Mouse (Mus musculus) hindbrain, embryonic 15.5 days (tissue): ENCODE measurements at regions not wholly inside any gene's neighbourhood (a gene's known extent, or its start where the extent isn't known, plus 50 kb on each side); places are given as distances from the start of the nearest gene placed in this dataset.
"Not testable (repeated sequence)": the region's sequence is repeated elsewhere in the genome, so short reads cannot be mapped to it uniquely, and the experiment has no call there.

Source experiments
- ATAC-seq: fragments of 200-750 bp; cut with Nextera tagmentation; 2 replicates; pipeline ENCODE4 v1.8.0; 2017; ENCODE audit warnings: low read depth, moderate number of reproducible peaks, moderate TSS enrichment; ENCODE audit not compliant: low FRiP score
- H3K27ac ChIP-seq: fragments of 300-500 bp; sonication (generic); replicated peaks from 2 replicates; pipeline ENCODE4 v1.5.1; 2015; ENCODE audit warnings: mild to moderate bottlenecking, inconsistent platforms
- H3K27me3 ChIP-seq: fragments of 300-500 bp; sonication (generic); 2 replicates; pipeline ENCODE4 v1.6.1; 2015; ENCODE audit warnings: control low read depth, inconsistent platforms
- H3K36me3 ChIP-seq: fragments of 300-500 bp; sonication (generic); 2 replicates; pipeline ENCODE4 v1.6.1; 2015; ENCODE audit warnings: control low read depth, inconsistent platforms
- H3K4me1 ChIP-seq: fragments of 300-500 bp; sonication (generic); replicated peaks from 2 replicates; pipeline ENCODE4 v1.6.1; 2015; ENCODE audit warnings: control low read depth, inconsistent platforms
- H3K4me2 ChIP-seq: fragments of 300-500 bp; sonication (generic); 2 replicates; pipeline ENCODE4 v1.6.1; 2015; ENCODE audit warnings: moderate library complexity, mild to moderate bottlenecking, inconsistent platforms
- H3K4me3 ChIP-seq: fragments of 300-500 bp; sonication (generic); 2 replicates; pipeline ENCODE4 v1.5.1; 2015; ENCODE audit warnings: mild to moderate bottlenecking, inconsistent platforms
- H3K9ac ChIP-seq: fragments of 300-500 bp; sonication (generic); 2 replicates; pipeline ENCODE4 v1.6.1; 2015; ENCODE audit warnings: inconsistent platforms
- H3K9me3 ChIP-seq: fragments of 300-500 bp; sonication (generic); 2 replicates; pipeline ENCODE4 v1.6.1; 2016; ENCODE audit warnings: control low read depth, inconsistent platforms
- WGBS: fragments of 180-500 bp; shearing (Covaris S2); methylation state at CpG from one replicate; pipeline ENCODE4 v1.1.7; 2015; 5-methylcytosine and 5-hydroxymethylcytosine counted together

DNA sequence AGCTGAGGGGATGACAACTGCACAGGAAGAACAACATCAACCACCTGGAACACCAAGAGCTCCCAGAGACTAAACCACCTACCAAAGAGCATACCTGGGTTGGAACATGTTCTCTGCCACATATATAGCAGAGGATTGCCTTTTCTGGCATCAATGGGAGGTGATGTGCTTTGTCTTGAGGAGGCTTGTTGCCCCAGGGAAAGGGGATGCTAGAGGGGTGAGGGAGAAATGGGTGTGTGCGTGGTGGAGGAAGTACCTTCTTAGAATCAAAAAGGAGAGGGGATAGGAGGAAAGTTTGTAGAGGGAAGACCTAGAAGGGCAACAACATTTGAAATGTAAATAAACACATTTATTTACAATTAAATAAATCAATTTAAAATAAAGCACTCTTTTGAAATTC is 358.5 kb upstream of the Pfkp start:
- Histone ChIP-seq H3K36me3 (no peaks in the 10 kb centered on the region), H3K4me2 (no peak overlapping the region), H3K9me3 (no peaks in the 10 kb centered on the region), H3K9ac (no peak overlapping the region), H3K4me1 (no peaks in the 10 kb centered on the region), H3K27me3 (no peaks in the 10 kb centered on the region), H3K4me3 (no peak overlapping the region), H3K27ac (no peak overlapping the region)
- no peak for ATAC-seq
- WGBS, result 94% methylated on average over 1 of the region's 1 CpGs

DNA sequence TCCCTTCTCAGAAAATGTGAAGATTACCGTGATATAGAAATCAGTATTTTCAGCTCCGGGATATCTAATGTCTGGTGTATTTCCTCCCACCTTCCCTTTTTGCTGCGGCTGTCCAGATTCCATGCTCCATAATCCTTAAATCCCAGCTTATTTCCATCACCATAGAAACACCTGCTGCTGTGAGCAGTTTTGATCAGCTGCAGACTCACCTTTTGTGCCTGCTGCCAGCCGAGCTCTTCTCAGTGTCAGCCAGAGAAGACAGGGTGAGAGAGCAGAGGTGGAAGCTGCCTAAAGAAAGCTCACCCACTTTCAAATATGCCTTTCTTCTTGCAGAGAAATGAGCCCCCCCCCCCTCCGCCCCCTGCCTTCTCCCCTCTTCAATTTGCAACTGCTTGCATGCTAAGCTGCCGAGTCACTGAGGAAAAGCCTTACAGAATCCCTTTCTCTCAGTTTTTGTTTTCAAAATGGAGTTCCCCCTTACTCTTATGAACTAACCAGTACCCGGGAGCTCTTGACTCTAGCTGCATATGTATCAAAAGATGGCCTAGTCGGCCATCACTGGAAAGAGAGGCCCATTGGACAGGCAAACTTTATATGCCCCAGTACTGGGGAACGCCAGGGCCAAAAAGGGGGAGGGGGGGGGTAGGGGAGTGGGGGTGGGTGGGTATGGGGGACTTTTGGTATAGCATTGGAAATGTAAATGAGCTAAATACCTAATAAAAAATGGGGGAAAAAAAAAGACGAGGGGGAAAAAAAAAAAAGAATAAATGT is 350.1 kb upstream of the Pfkp start:
- ATAC-seq, result peak; percentile 66; the same call in 1 of the 2 replicates
- not testable (repeated sequence) for H3K27me3 ChIP-seq, H3K9ac ChIP-seq, H3K4me3 ChIP-seq, H3K4me1 ChIP-seq, H3K36me3 ChIP-seq, H3K9me3 ChIP-seq
- H3K27ac ChIP-seq, result 0 out of 2 replicates have a peak overlapping the region, but pooled peaks have one; percentile 28
- 41% methylated on average over 10 of the region's 10 CpGs for WGBS
- 0 out of 2 replicates have a peak overlapping the region, but pooled peaks have one; percentile 16 for H3K4me2 ChIP-seq

DNA sequence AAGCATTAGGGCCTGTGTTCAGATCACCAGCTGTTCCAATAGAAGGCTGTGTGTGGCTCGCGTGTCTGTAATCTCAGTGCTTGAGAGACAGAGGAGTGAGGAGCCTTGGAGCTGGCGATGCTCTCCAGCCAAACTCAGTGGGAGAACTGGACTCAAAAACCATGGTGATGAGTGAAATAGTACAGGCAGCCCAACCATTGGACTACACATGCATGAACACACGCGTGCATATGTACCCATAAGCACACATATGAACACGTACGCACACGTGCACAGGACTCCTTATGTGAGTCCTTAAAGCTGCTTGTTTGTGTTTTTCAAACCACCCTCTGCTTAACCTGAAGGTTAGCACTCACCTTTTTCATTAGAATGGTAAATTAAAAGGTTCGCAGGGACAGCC is 349.5 kb upstream of the Pfkp start:
- 0 out of 2 replicates have a peak overlapping the region, but pooled peaks have one; percentile 14 for H3K27ac ChIP-seq
- no peak overlapping the region for H3K4me2 ChIP-seq
- no peaks in the 10 kb centered on the region for H3K27me3 ChIP-seq
- H3K4me1 ChIP-seq, result no peaks in the 10 kb centered on the region
- no peak overlapping the region for H3K9ac ChIP-seq
- no peaks in the 10 kb centered on the region for H3K36me3 ChIP-seq
- WGBS, result 79% methylated on average over 9 of the region's 9 CpGs
- H3K4me3 ChIP-seq, result no peak overlapping the region
- no peaks in the 10 kb centered on the region for H3K9me3 ChIP-seq
- ATAC-seq, result no peak

DNA sequence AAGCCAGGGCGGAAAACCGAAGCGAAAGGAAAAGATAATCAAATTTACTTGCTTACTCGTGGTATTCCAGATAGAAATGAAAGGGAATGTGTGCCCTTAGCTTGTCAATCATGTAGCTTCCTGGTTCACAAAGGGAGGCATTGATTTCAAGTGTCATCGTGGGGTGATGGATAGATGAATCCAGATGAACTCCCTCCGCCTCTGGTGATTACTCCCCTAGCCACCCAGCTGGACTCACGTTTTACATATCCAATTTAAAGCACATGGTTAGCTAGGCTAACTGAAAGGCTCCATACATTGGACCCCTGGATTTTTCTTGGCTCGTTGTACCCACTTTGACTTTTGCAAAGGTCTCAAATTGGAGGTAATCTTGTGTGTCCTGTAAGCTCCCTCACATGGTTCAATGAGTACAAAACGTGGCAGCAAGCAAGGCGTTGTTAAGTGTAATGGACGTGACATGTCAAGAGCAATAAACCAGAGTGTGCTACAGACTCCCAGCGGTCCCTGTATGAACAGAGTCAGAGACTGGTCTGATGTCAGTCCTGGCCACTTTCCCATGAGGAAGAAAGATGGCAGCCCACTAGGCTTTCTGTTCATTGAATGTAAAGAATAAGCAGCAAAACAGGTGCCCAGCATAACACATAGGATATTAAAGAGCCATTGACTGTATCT is 343.9 kb upstream of the Pfkp start:
- H3K4me2 ChIP-seq, result no peak overlapping the region
- H3K27ac ChIP-seq, result no peak overlapping the region
- no peaks in the 10 kb centered on the region for H3K4me1 ChIP-seq
- no peak overlapping the region for H3K4me3 ChIP-seq
- no peaks in the 10 kb centered on the region for H3K27me3 ChIP-seq
- no peaks in the 10 kb centered on the region for H3K36me3 ChIP-seq
- no peaks in the 10 kb centered on the region for H3K9me3 ChIP-seq
- 49% methylated on average over 12 of the region's 12 CpGs for WGBS
- ATAC-seq, result no peak
- H3K9ac ChIP-seq, result no peak overlapping the region

DNA sequence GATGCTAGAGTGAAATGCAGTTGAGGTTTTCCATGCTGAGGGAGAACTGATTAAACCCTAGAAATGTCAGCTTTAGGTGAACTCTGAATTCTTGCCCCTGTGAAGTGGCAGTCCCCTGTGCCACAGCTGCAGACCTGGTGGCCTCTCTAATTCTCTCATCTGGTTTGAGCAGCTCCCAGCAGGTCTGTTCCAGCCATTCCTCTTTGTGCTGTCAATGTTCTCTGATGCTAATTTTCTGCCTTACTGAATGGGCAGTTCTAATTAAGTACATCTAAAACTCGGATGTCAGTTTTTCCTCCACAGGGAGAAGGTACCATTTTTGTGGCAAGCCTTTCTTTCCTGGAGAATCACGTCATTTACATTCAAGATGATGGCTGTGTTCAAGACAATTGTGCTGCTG is 343.1 kb upstream of the Pfkp start:
- H3K9me3 ChIP-seq, result no peaks in the 10 kb centered on the region
- no peak overlapping the region for H3K27ac ChIP-seq
- no peaks in the 10 kb centered on the region for H3K4me1 ChIP-seq
- no peak for ATAC-seq
- no peaks in the 10 kb centered on the region for H3K36me3 ChIP-seq
- no peaks in the 10 kb centered on the region for H3K27me3 ChIP-seq
- no peak overlapping the region for H3K9ac ChIP-seq
- H3K4me3 ChIP-seq, result no peak overlapping the region
- whole genome bisulfite sequencing, result 22% methylated on average over 2 of the region's 2 CpGs
- H3K4me2 ChIP-seq, result no peak overlapping the region

DNA sequence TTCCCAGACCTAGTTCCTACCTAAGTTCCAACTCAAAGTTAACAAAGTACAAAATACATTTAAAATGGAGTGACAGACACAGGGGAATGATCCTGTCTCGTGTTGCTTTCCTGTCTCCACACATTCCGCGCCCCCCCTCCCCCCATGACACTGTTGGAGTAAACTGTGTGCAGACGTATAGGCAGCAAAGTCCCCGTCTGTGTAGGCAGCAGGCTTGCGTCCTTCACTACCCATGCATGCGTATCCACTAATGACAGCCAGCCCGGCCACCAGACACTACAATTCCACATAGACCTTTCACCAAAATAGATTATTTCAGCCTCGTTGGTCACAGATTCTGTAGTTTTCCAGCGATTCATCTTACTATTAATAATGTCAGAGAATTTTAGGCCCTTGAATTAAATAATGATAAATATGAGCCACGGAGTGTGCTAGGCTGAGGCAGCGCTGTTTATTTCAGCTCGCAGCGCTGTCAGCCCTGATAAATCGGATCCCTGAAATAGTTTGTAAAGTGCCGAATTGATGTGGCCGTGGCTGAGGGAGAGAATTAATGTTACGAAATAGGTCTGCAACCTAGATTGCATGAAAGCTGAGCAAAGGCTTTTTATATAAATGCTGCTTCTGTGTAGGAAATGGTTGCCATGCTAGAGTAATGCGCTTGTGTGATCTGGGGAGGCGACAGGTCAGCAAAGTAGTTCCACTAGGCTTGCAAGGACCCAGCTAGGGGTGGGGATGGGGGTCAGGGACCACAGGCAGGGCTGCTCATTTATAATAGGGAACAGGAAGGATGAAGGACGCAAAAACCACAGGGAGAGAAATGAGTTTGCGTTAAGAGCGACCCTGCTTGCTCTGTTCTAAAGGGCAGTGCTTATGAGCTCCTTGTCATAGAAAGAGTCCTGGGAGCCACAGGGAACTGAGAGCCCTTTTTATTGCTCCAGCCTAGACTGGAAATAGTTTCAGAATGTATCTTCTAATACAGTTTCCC is 336.7 kb upstream of the Pfkp start:
- Histone ChIP-seq H3K27me3 (no peaks in the 10 kb centered on the region), H3K27ac (no peak overlapping the region; the same call in 1 of the 2 replicates), H3K4me3 (no peak overlapping the region), H3K4me1 (no peaks in the 10 kb centered on the region), H3K9me3 (no peaks in the 10 kb centered on the region), H3K4me2 (peak overlapping the region; percentile 26; the same call in 1 of the 2 replicates), H3K9ac (no peak overlapping the region), H3K36me3 (no peaks in the 10 kb centered on the region)
- WGBS, result 48% methylated on average over 23 of the region's 23 CpGs
- ATAC-seq, result peak; percentile 54; the same call in 1 of the 2 replicates

DNA sequence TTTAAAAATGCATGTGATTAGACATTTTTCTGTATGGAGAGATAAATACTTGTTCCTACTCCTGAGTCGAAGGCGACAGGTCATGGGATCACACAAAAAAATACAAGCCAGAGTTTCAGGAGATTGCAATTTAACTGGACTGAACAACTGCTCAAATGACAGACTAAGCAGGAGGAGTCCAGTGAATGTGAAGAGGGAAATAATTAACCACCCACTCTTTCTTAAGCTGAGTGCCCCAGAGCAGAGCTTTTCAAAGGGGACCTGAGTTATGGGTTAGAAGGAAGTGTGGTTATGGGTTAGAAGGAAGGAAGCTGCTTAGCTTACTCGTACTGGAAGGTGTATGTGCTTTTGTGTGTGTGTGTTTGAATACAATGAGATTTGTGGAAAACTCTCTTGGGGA is 307.1 kb upstream of the Pfkp start:
- Histone ChIP-seq H3K9ac (no peak overlapping the region), H3K4me2 (no peak overlapping the region), H3K4me3 (no peak overlapping the region), H3K9me3 (no peaks in the 10 kb centered on the region), H3K4me1 (no peaks in the 10 kb centered on the region), H3K27ac (no peak overlapping the region), H3K27me3 (no peaks in the 10 kb centered on the region), H3K36me3 (no peaks in the 10 kb centered on the region)
- WGBS, result 64% methylated on average over 3 of the region's 3 CpGs
- ATAC-seq, result no peak

DNA sequence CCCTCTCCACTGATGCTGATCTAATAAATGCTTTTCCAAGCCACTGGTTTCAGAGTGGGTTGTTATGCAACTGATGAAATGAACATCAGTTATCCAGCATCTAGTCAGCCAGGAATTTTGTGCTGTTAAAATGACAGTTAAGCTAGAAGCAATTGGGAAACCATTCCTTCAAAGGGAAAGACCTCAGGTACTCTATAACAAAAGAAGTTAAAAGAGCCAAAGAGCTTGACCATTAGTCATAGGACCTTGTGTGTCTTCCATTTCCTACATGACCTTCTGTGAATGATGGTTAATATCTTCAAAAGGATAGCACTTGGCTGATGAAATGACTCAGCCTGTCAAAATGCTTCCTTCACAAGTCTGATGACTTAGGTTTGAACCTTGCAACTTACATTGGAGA is 275.6 kb upstream of the Pfkp start:
- Histone ChIP-seq H3K4me2 (no peak overlapping the region), H3K9ac (no peak overlapping the region), H3K27ac (no peak overlapping the region), H3K9me3 (no peaks in the 10 kb centered on the region), H3K36me3 (no peaks in the 10 kb centered on the region), H3K27me3 (no peaks in the 10 kb centered on the region), H3K4me3 (no peak overlapping the region), H3K4me1 (no peaks in the 10 kb centered on the region)
- no peak for ATAC-seq

DNA sequence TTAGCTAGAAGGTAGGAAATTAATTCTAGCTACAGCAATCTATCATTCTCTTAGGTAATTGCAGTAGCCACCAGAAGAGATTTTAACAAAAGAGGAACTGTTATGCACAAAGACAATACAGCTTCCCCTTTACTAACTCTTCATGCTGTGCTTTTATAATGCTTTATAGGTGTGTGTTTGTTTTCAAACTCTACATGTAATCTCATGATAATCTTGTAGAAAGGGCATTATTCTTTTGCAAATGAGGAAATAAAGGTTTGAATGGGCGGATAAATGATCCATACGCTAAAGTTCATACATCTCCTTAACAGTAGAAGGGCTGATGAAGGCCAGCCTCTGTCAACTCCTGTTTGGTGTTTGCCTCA is 273.8 kb upstream of the Pfkp start:
- no peak for ATAC-seq
- no peak overlapping the region for H3K27ac ChIP-seq
- 35% methylated on average over 2 of the region's 2 CpGs for WGBS

DNA sequence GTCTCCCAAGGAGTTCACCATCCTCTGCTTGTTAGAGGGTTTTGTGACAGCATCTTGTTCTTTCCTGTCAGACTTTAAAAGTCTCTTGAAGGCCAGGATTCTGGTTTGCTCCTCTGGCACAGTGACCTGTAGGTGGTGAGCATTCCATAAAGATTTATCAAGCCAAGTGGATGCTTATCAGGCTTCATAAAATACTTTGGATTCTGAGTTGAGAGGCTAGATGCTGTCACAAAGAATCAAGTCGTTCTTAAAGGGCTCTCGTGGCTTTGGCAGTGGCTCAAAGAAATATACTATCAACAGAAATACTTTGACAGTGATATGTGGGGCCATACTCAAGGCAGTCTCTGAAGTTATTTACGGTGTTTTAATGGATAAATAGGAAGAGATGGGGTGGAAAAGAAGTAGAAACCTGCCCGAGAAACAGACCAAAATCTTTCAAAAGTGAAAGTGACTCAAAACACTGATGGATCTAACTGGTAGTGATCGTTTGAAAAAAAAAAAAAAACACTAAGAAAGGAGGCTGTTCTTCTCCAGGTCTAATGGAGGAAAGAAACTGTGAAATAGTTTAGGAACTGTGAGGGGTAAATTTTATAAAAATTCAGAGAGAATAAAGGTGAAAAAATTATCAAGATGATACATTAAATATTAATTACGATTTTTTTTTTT is 273.2 kb upstream of the Pfkp start:
- Histone ChIP-seq H3K4me1 (no peaks in the 10 kb centered on the region), H3K27me3 (no peaks in the 10 kb centered on the region), H3K9ac (no peak overlapping the region), H3K36me3 (no peaks in the 10 kb centered on the region), H3K4me3 (no peak overlapping the region), H3K9me3 (no peaks in the 10 kb centered on the region), H3K27ac (no peak overlapping the region), H3K4me2 (no peak overlapping the region)
- ATAC-seq, result no peak
- 51% methylated on average over 6 of the region's 6 CpGs for WGBS

More for the DNA sequence above, 273.8 kb upstream of the Pfkp start:
- H3K27me3 ChIP-seq, result no peaks in the 10 kb centered on the region
- no peaks in the 10 kb centered on the region for H3K9me3 ChIP-seq
- H3K9ac ChIP-seq, result no peak overlapping the region
- no peaks in the 10 kb centered on the region for H3K4me1 ChIP-seq
- no peak overlapping the region for H3K4me3 ChIP-seq
- H3K36me3 ChIP-seq, result no peaks in the 10 kb centered on the region
- no peak overlapping the region for H3K4me2 ChIP-seq

DNA sequence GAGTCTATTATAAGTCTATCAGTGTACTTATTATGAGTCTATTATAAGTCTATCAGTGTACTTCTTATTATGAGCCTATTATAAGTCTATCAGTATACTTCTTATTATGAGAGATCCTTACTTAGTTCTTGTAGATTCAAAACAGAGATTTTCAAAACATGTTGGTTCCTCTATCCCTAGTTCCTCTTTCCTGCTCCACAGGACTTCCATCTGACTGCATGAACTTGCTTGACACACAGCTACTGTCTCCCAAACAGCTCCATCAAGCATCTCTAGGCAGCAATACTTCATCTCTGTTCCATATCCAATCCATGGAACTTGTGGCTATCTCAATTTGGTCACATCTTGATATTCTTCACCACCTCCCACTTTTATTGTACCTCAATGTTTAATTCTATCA is 257.4 kb upstream of the Pfkp start:
- Histone ChIP-seq H3K4me3 (no peak overlapping the region), H3K27me3 (no peaks in the 10 kb centered on the region), H3K36me3 (no peaks in the 10 kb centered on the region), H3K4me2 (no peak overlapping the region), H3K27ac (no peak overlapping the region), H3K4me1 (no peaks in the 10 kb centered on the region; the same call in 1 of the 2 replicates), H3K9me3 (no peaks in the 10 kb centered on the region), H3K9ac (no peak overlapping the region)
- no peak for ATAC-seq
